Mouse (Mus musculus): ENCODE results near the gene Mvb12a.

Mvb12a gene

DNA sequence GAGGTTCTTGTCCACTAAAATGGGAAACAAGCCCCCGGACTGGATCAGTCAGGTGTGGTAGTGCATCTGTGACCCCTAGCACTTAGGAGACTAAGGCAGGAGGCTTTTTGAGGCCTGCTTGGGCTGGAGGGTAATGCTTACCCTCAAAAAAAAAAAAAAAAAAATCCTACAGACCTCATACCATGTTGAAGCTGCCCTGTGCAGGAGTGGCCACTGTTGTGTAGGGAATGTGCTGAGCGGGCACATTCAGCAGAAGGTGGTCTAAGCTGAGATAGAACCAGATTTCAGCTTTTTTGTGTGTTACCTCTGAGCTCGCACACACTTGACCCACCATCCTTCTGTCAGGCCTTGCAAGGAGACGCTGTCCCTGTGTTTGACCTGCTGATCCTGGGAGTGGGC, 51.6 kb downstream of the Mvb12a start:
- no peak for DNase-seq

DNA sequence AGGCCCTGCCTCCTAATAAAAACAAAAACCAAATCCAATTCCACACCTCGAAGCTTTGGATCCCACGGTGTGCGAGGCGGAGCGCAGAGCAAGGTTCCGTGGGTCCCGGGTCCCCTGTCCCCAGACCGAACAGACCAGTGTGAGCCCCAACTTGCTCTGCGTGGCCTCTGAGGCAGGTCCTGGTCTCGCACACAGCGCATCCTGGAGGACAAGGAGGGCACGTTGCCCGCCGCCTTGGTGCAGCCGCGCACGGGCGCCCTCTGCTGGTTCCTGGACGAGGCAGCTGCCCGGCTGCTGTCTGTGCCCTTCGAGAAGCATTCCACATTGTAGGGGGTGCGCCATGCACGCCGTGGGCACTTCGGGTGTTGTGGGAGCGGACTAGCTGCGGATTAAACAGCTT, 53.1 kb downstream of the Mvb12a start:
- peak; percentile 82 to 87 for DNase-seq

DNA sequence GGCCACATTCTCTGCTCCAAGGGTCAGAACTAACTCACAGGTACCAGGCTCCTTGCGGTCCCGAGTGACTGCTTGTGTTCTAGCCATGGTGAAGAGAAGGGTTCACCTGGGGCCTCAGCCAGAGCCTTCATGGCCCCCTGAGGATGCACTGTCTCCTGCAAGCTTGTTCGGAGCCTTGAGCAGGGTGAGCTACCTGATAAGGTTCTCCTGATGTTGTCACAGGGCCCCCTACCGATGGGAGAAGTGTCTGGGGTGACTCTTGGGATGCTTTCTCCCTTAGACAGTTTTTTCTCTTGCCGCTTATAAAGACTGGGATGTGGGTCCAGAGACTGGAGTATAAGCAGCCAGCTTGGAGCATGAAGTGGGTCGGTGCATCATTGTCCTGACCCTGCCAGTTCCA, 53.7 kb downstream of the Mvb12a start:
- no peak for DNase-seq

DNA sequence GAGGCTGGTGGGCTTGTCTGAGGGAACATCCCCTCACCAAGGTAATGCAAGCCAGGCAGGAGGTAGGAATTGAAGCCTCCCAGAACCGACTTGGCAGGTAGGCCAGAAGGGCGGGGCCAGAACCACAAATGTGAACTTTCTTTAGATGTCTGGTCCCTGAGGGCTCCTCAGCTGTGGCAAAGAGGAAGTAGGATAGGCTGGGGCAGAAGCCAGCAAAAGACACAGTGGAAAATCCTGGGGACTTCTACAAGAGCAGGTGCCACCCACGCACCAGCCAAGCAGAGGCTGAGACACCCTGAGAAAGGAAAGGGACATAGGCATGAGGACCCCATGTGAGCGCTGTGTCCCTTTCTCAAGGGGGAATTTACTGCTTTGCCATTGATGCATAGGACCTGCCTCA, 54.1 kb downstream of the Mvb12a start:
- peak in 1 of 2 experiments; percentile 47 for DNase-seq

DNA sequence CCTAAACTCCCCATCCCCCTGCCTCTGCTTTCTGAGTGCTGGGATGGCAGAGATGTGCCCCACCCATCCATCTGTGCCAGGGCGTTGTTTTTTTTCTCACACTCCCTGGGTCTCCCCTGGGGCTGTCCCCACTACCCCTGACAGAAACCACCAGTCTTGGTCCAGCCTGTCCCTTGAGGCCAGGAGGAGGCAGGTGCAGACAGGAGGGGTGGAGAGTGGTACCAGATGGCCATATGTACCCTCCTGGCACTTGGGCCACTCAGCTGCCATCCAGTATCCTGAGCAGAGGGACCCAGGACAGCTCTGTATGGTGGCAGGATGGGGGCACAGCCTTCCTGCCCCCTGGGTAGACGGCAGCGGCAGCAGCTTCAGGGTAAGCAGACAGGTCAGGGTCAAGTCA, 54.7 kb downstream of the Mvb12a start, which contains the start of gene Fam129c:
Gene Fam129c (plus strand): TSS at position 198 of the 400 bp plus-strand sequence.
- DNase-seq, result no peak

Measured in lung, adult 18-20 months (tissue).